Mouse (Mus musculus) heart, postnatal 0 days (tissue): ENCODE results near the gene Rspo3. TPM values are rescaled to one million over a fixed set of nuclear protein-coding genes. Genes with fewer than 3 reads are reported as not detected.

Experiments used
- ATAC-seq: fragments of 200-750 bp; cut with Nextera tagmentation; 2 replicates; pipeline ENCODE4 v1.8.0; 2017; ENCODE audit warnings: low read depth, moderate number of reproducible peaks, moderate library complexity; ENCODE audit not compliant: insufficient read depth
- DNase-seq: peaks from one replicate; pipeline ENCODE4 v3.0.0-alpha.2; 2016; ENCODE audit warnings: low spot score
- H3K27ac ChIP-seq: fragments of 300-500 bp; sonication (generic); 2 replicates; pipeline ENCODE4 v1.5.1; 2014; ENCODE audit warnings: low read depth, mild to moderate bottlenecking
- H3K27me3 ChIP-seq: fragments of 300-500 bp; sonication (generic); 2 replicates; pipeline ENCODE4 v1.6.1; 2014; ENCODE audit warnings: low read length, mixed read lengths; ENCODE audit not compliant: control insufficient read depth, insufficient read depth
- H3K36me3 ChIP-seq: fragments of 300-500 bp; sonication (generic); replicated peaks from 2 replicates; pipeline ENCODE4 v1.6.1; 2014; ENCODE audit warnings: low read length, mixed read lengths; ENCODE audit not compliant: control insufficient read depth, insufficient read depth
- H3K4me1 ChIP-seq: fragments of 300-500 bp; sonication (generic); 2 replicates; pipeline ENCODE4 v1.6.1; 2014; ENCODE audit warnings: antibody characterized with exemption; ENCODE audit not compliant: control insufficient read depth, insufficient read depth
- H3K4me2 ChIP-seq: fragments of 300-500 bp; sonication (generic); 2 replicates; pipeline ENCODE4 v1.6.1; 2014; ENCODE audit warnings: low read depth, mild to moderate bottlenecking, low read length, moderate library complexity
- H3K4me3 ChIP-seq: fragments of 300-500 bp; sonication (generic); 2 replicates; pipeline ENCODE4 v1.5.1; 2014; ENCODE audit warnings: low read depth, low read length
- H3K9ac ChIP-seq: fragments of 300-500 bp; sonication (generic); replicated peaks from 2 replicates; pipeline ENCODE4 v1.6.1; 2014; ENCODE audit warnings: low read depth, low read length, mixed read lengths
- H3K9me3 ChIP-seq: fragments of 300-500 bp; sonication (generic); replicated peaks from 2 replicates; pipeline ENCODE4 v1.6.1; 2016; ENCODE audit warnings: low read length; ENCODE audit not compliant: control insufficient read depth
- CTCF ChIP-seq: IDR thresholded peaks from 2 replicates; pipeline ENCODE4 v1.5.1; 2016; ENCODE audit warnings: antibody characterized with exemption, control low read depth, low read depth
- EP300 ChIP-seq: IDR thresholded peaks from 2 replicates; pipeline ENCODE4 v1.6.1; 2016; ENCODE audit warnings: antibody characterized with exemption, low read depth
- WGBS: fragments of 180-500 bp; shearing (Covaris S2); extraction: QIAGEN DNeasy Blood & Tissue Kit; methylation state at CpG from one replicate; pipeline ENCODE4 v1.1.7; 2014; 5-methylcytosine and 5-hydroxymethylcytosine counted together
- polyA plus RNA-seq: library from polyadenylated mRNA; unstranded; fragments of >200 nt; fragmentation: Nextera tagmentation; extraction: Ambion mirVana; gene quantifications from 2 replicates; pipeline ENCODE4 v1.2.1, GENCODE M21; 2015
- total RNA-seq: library from RNA; depleted of rRNA; stranded (reverse); fragments of >200 nt; gene quantifications from 2 replicates; pipeline ENCODE4 v1.2.3, GENCODE M21; 2014; ENCODE audit warnings: low replicate concordance; rRNA removed

The Rspo3 gene
- total RNA-seq, result 0.15 and 1.5 TPM in 2 replicates
- 1.1 and 1.4 TPM in 2 replicates for polyA plus RNA-seq

DNA sequence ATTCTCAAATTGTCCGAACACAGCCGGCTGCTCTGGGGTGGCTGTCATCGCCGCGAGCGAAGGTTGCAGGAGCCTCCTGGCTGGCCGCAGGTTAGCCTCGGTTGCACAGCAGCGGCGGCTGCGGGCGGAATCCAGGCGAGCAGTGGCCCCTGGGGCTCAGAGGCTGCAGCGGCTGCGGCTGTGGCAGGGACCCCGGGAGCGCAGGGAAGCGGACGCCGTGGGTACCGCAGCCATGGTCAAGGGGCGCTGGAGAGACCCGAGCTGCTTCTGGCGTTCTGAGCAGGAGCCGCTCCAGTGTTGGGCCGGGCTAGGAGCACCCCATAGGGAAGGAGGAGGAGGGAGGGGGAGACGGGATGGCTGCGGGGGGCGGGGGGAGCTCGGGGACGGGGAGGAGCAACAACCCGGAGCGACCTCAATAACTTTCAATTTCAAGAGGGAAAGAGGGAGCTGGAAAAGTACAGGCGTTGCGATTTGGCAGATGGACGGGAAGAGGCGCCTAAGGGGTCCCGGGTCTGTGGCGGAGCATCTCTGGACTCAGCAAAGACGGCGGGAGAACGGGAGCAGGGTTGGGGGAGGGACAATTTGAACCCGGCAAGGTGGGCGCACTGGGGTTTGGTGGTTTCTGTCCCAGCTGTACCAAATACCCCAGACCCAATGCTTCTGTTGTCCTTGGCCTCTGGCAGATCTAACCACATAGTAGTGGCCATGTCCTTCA lies at the start of gene Rspo3:
Gene Rspo3 (minus strand): TSS at position 322 of the 715 bp plus-strand sequence.
- Histone ChIP-seq H3K9me3 (no peaks in the 10 kb centered on the region), H3K4me2 (peak within 1 kb of the TSS; percentile 86), H3K36me3 (no peaks in the 10 kb centered on the region), H3K4me3 (peak within 1 kb of the TSS; percentile 59), H3K9ac (peak within 1 kb of the TSS; percentile 43), H3K27me3 (peaks cover 28% of the 10 kb centered on the region), H3K27ac (no peak within 1 kb of the TSS), H3K4me1 (peaks cover 11% of the 10 kb centered on the region)
- WGBS, result 1% methylated on average over 42 of the region's 44 CpGs
- no peak for TF ChIP-seq CTCF
- no peak for TF ChIP-seq EP300
- ATAC-seq (peak; percentile 61), DNase-seq (peak; percentile 12)

GRCm38 (mm10) chr10:29581940-29582339 lies 46.3 kb upstream of the Rspo3 start:
- Histone ChIP-seq H3K9me3 (no peaks in the 10 kb centered on the region), H3K4me1 (no peaks in the 10 kb centered on the region), H3K9ac (no peak overlapping the region), H3K36me3 (no peaks in the 10 kb centered on the region), H3K4me2 (no peak overlapping the region), H3K27ac (no peak overlapping the region), H3K4me3 (no peak overlapping the region), H3K27me3 (no peaks in the 10 kb centered on the region)
- ATAC-seq (no peak), DNase-seq (no peak)
- WGBS, result 68% methylated on average over 3 of the region's 3 CpGs
- TF ChIP-seq EP300 (no peak), CTCF (no peak)

GRCm38 (mm10) chr10:29581476-29581875 lies 45.8 kb upstream of the Rspo3 start:
- Histone ChIP-seq H3K9me3 (no peaks in the 10 kb centered on the region), H3K4me2 (no peak overlapping the region), H3K4me1 (no peaks in the 10 kb centered on the region), H3K36me3 (no peaks in the 10 kb centered on the region), H3K27me3 (no peaks in the 10 kb centered on the region), H3K9ac (no peak overlapping the region), H3K27ac (no peak overlapping the region), H3K4me3 (no peak overlapping the region)
- ATAC-seq, result no peak
- WGBS, result 65% methylated on average over 3 of the region's 3 CpGs
- no peak for DNase-seq
- TF ChIP-seq CTCF, result no peak
- TF ChIP-seq EP300, result no peak

DNA sequence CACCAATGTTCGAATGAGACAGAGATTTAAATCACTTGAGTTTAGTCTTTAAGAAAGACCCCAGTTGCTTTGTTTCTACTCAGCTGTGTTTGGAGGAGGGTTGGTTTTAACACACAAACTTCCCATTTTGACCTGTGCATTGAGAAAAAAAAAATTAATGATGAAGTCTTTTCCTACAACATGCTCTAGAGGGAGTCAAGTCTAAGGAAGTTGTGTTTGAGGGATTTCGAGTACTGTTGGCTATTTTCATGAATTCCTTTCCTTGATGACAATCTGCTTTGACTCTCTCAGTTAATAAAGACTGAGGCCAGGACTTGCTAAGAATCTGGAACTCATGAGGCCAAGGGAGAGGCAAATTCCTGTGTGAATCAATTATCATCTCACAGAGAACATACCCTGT lies 20.3 kb upstream of the Rspo3 start:
- no peak overlapping the region for H3K4me2 ChIP-seq
- no peak for DNase-seq
- H3K27me3 ChIP-seq, result no peaks in the 10 kb centered on the region
- H3K4me3 ChIP-seq, result no peak overlapping the region
- 37% methylated on average over 2 of the region's 2 CpGs for WGBS
- H3K36me3 ChIP-seq, result no peaks in the 10 kb centered on the region
- no peaks in the 10 kb centered on the region for H3K9me3 ChIP-seq
- no peak for TF ChIP-seq EP300
- TF ChIP-seq CTCF, result no peak
- no peak for ATAC-seq
- no peaks in the 10 kb centered on the region for H3K4me1 ChIP-seq
- H3K9ac ChIP-seq, result no peak overlapping the region
- H3K27ac ChIP-seq, result no peak overlapping the region

DNA sequence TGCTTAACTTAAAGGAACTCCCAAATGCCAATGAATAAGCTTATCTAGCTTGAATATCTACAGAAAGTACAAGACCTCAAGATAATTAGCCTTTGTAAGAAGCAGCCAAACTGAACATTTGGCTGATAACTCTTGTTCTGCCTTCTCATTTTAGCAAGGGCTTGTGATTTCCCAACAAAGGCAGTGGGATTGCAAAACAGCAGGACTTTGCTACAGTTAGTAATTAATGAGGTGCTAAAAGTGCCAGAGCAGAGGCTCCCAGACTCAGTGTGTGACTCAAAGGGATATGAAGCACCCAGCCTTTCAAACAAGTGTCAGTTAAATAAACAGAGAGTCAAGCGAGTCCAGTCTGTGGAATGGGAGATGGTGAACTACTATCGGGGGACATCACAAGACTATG lies 18.7 kb upstream of the Rspo3 start:
- DNase-seq (no peak), ATAC-seq (no peak)
- no peaks in the 10 kb centered on the region for H3K27me3 ChIP-seq
- H3K4me3 ChIP-seq, result no peak overlapping the region
- no peaks in the 10 kb centered on the region for H3K4me1 ChIP-seq
- no peaks in the 10 kb centered on the region for H3K9me3 ChIP-seq
- WGBS, result 34% methylated on average over 2 of the region's 2 CpGs
- no peak for TF ChIP-seq CTCF
- TF ChIP-seq EP300, result no peak
- H3K27ac ChIP-seq, result no peak overlapping the region
- H3K4me2 ChIP-seq, result no peak overlapping the region
- H3K36me3 ChIP-seq, result no peaks in the 10 kb centered on the region
- H3K9ac ChIP-seq, result no peak overlapping the region

GRCm38 (mm10) chr10:29542982-29543381 lies 7.3 kb upstream of the Rspo3 start:
- no peaks in the 10 kb centered on the region for H3K9me3 ChIP-seq
- no peaks in the 10 kb centered on the region for H3K27me3 ChIP-seq
- H3K4me3 ChIP-seq, result no peak overlapping the region
- 63% methylated on average over 3 of the region's 3 CpGs for WGBS
- no peak overlapping the region for H3K9ac ChIP-seq
- no peak for DNase-seq
- ATAC-seq, result no peak
- no peak overlapping the region for H3K4me2 ChIP-seq
- H3K4me1 ChIP-seq, result no peaks in the 10 kb centered on the region; the same call in 1 of the 2 replicates
- TF ChIP-seq CTCF, result no peak
- TF ChIP-seq EP300, result no peak
- H3K36me3 ChIP-seq, result no peaks in the 10 kb centered on the region
- H3K27ac ChIP-seq, result no peak overlapping the region
